Mouse (Mus musculus): Measurements from ENCODE around the gene Rarb.

DNA sequence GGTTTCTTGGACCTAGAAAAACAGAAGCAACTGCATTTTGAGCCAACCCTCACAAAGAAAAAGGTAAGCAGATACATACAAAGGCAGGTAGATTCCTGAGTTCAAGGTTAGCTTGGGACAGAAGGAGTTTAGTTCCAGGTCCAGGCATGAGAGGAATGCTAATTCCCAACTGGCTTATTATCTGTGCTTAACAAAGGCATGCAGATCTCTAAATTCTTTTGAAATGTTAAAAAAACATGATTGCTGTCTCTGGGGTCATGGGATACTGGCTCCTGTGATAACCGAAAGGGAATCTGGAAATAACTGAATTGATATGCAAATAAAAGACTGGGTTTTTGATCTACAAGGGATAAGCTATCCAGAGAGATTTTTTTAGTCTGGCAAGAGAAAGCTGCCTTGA is 28.8 kb downstream of the Rarb start:
- TF ChIP-seq TCF12 (IDR thresholded peaks at IDR 0.05; ENCODE audit: insufficient read depth, poor library complexity, severe bottlenecking) (no peak), POLR2A (IDR thresholded peaks at IDR 0.05; ENCODE audit: insufficient read length, low read depth) (no peak), MYOD1 (IDR thresholded peaks at IDR 0.05; ENCODE audit: control insufficient read depth in 1 of 3, insufficient read length in 2 of 3, low read depth in 2 of 3) (no peak), REST (IDR thresholded peaks at IDR 0.05; ENCODE audit: insufficient read depth, insufficient read length) (no peak), CEBPB (IDR thresholded peaks at IDR 0.05; ENCODE audit: insufficient read depth, poor library complexity, severe bottlenecking) (no peak), USF1 (IDR thresholded peaks at IDR 0.05; ENCODE audit: low read depth) (no peak), MYOG (IDR thresholded peaks at IDR 0.05; ENCODE audit: control insufficient read depth in 1 of 3, insufficient read depth in 1 of 3, insufficient read length in 2 of 3, low read depth in 2 of 3) (no peak), SRF (IDR thresholded peaks at IDR 0.05; ENCODE audit: control insufficient read depth, insufficient read length, low read depth) (no peak), E2F4 (IDR thresholded peaks at IDR 0.05; ENCODE audit: insufficient read depth) (no peak), POLR2AphosphoS2 (IDR thresholded peaks at IDR 0.05; ENCODE audit: insufficient read length, low read depth) (no peak), MAX (IDR thresholded peaks at IDR 0.05; ENCODE audit: low read depth) (no peak)
